Mouse (Mus musculus) liver, postnatal 0 days (tissue): ENCODE data around the gene Grm2. TPM values are rescaled to one million over a fixed set of nuclear protein-coding genes. Genes with fewer than 3 reads are reported as not detected.
"Not testable (repeated sequence)": the region's sequence is repeated elsewhere in the genome, so short reads cannot be mapped to it uniquely, and the experiment has no call there.

ENCODE experiments used
- ATAC-seq: fragments of 200-750 bp; cut with Nextera tagmentation; 2 replicates; pipeline ENCODE4 v1.8.0; 2017; ENCODE audit warnings: mild to moderate bottlenecking, moderate library complexity
- DNase-seq: peaks from one replicate; pipeline ENCODE4 v3.0.0-alpha.2; 2016
- H3K27ac ChIP-seq: fragments of 300-500 bp; sonication (generic); 2 replicates; pipeline ENCODE4 v1.5.1; 2014; ENCODE audit warnings: antibody characterized with exemption, moderate library complexity, mild to moderate bottlenecking, low read depth
- H3K27me3 ChIP-seq: fragments of 300-500 bp; sonication (generic); 2 replicates; pipeline ENCODE4 v1.6.1; 2014; ENCODE audit warnings: low read length, control low read depth, mixed read lengths; ENCODE audit not compliant: insufficient read depth
- H3K36me3 ChIP-seq: fragments of 300-500 bp; sonication (generic); replicated peaks from 2 replicates; pipeline ENCODE4 v1.6.1; 2014; ENCODE audit warnings: mild to moderate bottlenecking, control low read depth, low read length, moderate library complexity, mixed read lengths; ENCODE audit not compliant: insufficient read depth
- H3K4me1 ChIP-seq: fragments of 300-500 bp; sonication (generic); 2 replicates; pipeline ENCODE4 v1.6.1; 2014; ENCODE audit warnings: antibody characterized with exemption, mild to moderate bottlenecking, control low read depth; ENCODE audit not compliant: insufficient read depth
- H3K4me2 ChIP-seq: fragments of 300-500 bp; sonication (generic); 2 replicates; pipeline ENCODE4 v1.6.1; 2014; ENCODE audit warnings: low read depth, mild to moderate bottlenecking, low read length, moderate library complexity, mixed read lengths
- H3K4me3 ChIP-seq: fragments of 300-500 bp; sonication (generic); 2 replicates; pipeline ENCODE4 v1.5.1; 2014; ENCODE audit warnings: low read depth, low read length
- H3K9ac ChIP-seq: fragments of 300-500 bp; sonication (generic); replicated peaks from 2 replicates; pipeline ENCODE4 v1.6.1; 2014; ENCODE audit warnings: mild to moderate bottlenecking, moderate library complexity
- H3K9me3 ChIP-seq: fragments of 300-500 bp; sonication (generic); 2 replicates; pipeline ENCODE4 v1.6.1; 2016; ENCODE audit warnings: mild to moderate bottlenecking, control low read depth, low read length, mixed read lengths
- CTCF ChIP-seq: sonication (generic); IDR thresholded peaks from 2 replicates; pipeline ENCODE4 v1.5.1; 2016; ENCODE audit warnings: antibody characterized with exemption, low read depth
- EP300 ChIP-seq: IDR thresholded peaks from 2 replicates; pipeline ENCODE4 v1.6.1; 2016; ENCODE audit warnings: antibody characterized with exemption, low read depth, mild to moderate bottlenecking
- WGBS: fragments of 180-500 bp; shearing (Covaris S2); extraction: QIAGEN DNeasy Blood & Tissue Kit; methylation state at CpG from one replicate; pipeline ENCODE4 v1.1.7; 2014; ENCODE audit not compliant: insufficient replicate concordance; 5-methylcytosine and 5-hydroxymethylcytosine counted together
- polyA plus RNA-seq: library from polyadenylated mRNA; unstranded; fragments of >200 nt; fragmentation: Nextera tagmentation; extraction: Ambion mirVana; gene quantifications from 2 replicates; pipeline ENCODE4 v1.2.1, GENCODE M21; 2015

Grm2 gene
- polyA plus RNA-seq, 1 experiment from 2014 or later: not detected

DNA sequence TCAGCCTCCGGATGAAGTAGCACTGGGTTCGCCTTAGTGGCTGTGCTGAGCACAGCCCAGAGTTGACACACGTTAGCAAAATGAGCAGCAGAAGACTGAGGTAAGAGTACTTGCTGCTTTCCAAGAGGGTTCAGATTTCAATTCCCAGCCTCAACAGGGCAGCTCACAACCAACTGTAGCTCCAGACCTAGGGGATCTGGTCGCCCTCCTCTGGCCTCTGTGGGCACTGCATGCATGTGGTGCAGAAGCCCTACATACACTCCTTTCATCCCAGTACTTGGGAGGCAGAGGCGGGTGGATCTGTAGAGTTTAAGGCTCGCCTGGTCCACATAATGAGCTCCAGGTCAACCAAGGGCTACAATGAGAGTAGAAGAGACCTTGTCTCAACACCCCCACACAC lies 12.1 kb downstream of the Grm2 start:
- Histone ChIP-seq H3K27ac (no peak overlapping the region), H3K9ac (no peak overlapping the region), H3K27me3 (no peaks in the 10 kb centered on the region), H3K4me3 (no peak overlapping the region), H3K4me1 (no peaks in the 10 kb centered on the region), H3K36me3 (no peaks in the 10 kb centered on the region), H3K9me3 (no peaks in the 10 kb centered on the region), H3K4me2 (no peak overlapping the region)
- TF ChIP-seq CTCF: peak; percentile 39
- TF ChIP-seq EP300: no peak
- ATAC-seq (no peak), DNase-seq (no peak)
- WGBS: 59% methylated on average over 6 of the region's 6 CpGs

- no peak overlapping the region for H3K4me3 ChIP-seq
- H3K36me3 ChIP-seq: no peaks in the 10 kb centered on the region
- H3K27ac ChIP-seq: no peak overlapping the region
- no peak overlapping the region for H3K4me2 ChIP-seq
- H3K9ac ChIP-seq: no peak overlapping the region
- H3K4me1 ChIP-seq: no peaks in the 10 kb centered on the region
- H3K27me3 ChIP-seq: no peaks in the 10 kb centered on the region
- peak; percentile 92 for DNase-seq
- WGBS: 20% methylated on average over 7 of the region's 7 CpGs
- ATAC-seq: peak; percentile 95
- no peaks in the 10 kb centered on the region for H3K9me3 ChIP-seq
- TF ChIP-seq EP300 (no peak), CTCF (peak; percentile 97)
These were observed 12.8 kb downstream of the Grm2 start for GRCm38 (mm10) chr9:106643128-106643527.

GRCm38 (mm10) chr9:106641346-106641745 lies 14.5 kb downstream of the Grm2 start:
- 29% methylated on average over 5 of the region's 5 CpGs for WGBS
- H3K27ac ChIP-seq: no peak overlapping the region
- ATAC-seq (no peak), DNase-seq (no peak)
- no peaks in the 10 kb centered on the region for H3K9me3 ChIP-seq
- H3K27me3 ChIP-seq: no peaks in the 10 kb centered on the region
- H3K4me3 ChIP-seq: no peak overlapping the region
- TF ChIP-seq EP300: no peak
- H3K4me1 ChIP-seq: no peaks in the 10 kb centered on the region
- no peak overlapping the region for H3K9ac ChIP-seq
- H3K36me3 ChIP-seq: no peaks in the 10 kb centered on the region
- H3K4me2 ChIP-seq: no peak overlapping the region

DNA sequence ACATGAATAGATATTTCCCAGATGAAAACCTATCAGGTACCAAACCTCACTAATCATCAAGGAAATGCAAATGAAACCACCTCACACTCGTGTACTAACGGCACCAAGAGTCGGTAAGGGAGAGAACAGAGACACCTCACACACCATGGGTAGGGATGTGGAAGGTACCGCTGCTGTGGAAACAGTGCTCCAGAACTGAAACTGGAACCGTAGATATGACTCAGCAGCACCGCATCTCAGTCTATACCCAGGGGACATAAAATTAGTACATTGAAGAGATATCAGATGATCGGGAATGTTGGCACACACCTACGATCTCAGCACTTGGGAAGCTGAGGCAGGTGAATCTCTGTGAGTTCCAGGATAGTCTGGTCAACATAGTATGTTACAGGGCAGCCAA lies 17.7 kb downstream of the Grm2 start:
- H3K9ac ChIP-seq: no peak overlapping the region
- H3K4me2 ChIP-seq: no peak overlapping the region
- DNase-seq: no peak
- no peaks in the 10 kb centered on the region for H3K4me1 ChIP-seq
- no peaks in the 10 kb centered on the region for H3K27me3 ChIP-seq
- TF ChIP-seq EP300: no peak
- no peak for TF ChIP-seq CTCF
- ATAC-seq: no peak
- no peaks in the 10 kb centered on the region for H3K36me3 ChIP-seq
- WGBS: 84% methylated on average over 8 of the region's 8 CpGs
- H3K9me3 ChIP-seq: no peaks in the 10 kb centered on the region
- no peak overlapping the region for H3K27ac ChIP-seq
- no peak overlapping the region for H3K4me3 ChIP-seq

DNA sequence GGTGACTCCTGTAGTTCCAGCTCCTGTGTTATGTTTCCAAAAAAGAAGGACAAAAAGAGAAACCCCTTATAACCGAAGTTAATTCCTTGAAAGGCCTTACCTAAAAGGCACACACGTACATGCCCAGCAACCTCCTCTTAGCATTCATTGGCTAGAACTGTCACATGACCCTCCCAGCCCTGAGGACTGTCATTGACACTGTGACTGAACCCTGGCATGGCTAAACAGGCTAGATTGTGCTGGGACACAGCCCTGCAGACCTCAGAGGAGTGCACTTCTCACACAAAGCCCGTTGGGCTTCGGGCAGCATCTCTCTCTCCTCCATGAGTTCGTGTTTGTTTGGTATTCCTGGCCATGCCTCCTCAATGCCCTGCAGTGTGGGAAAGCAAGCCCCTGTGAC lies 23.7 kb downstream of the Grm2 start:
- DNase-seq: no peak
- Histone ChIP-seq H3K4me1 (no peaks in the 10 kb centered on the region), H3K36me3 (no peaks in the 10 kb centered on the region), H3K9ac (no peak overlapping the region), H3K9me3 (no peaks in the 10 kb centered on the region), H3K4me3 (no peak overlapping the region), H3K27ac (no peak overlapping the region), H3K27me3 (no peaks in the 10 kb centered on the region), H3K4me2 (no peak overlapping the region)
- ATAC-seq: no peak
- WGBS: 44% methylated on average over 5 of the region's 5 CpGs
- no peak for TF ChIP-seq CTCF
- no peak for TF ChIP-seq EP300

DNA sequence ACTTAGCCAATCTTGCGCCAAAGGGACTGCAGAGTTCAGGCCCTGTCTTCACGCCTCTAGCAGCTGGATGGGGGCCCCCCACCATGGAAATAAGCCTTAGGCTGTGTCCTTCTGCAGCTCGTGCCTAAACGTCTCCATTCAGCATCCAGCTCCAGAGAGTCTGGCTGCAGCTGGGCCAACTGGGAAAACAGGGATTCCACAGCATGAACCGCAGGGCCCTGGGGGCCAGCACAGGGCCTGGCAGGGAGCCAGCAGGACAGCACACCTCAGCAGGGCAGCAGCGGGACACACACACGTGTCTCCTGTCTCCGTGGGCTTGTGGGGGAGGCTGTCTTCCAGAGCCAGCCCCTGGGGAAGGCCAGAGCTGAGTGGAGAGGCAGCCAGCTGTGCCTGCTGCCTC lies 28.1 kb downstream of the Grm2 start:
- H3K4me2 ChIP-seq, ATAC-seq, DNase-seq, H3K9ac ChIP-seq, H3K36me3 ChIP-seq, H3K9me3 ChIP-seq, H3K4me3 ChIP-seq, H3K27me3 ChIP-seq, H3K27ac ChIP-seq, H3K4me1 ChIP-seq: not testable (repeated sequence)
- WGBS: 39% methylated on average over 6 of the region's 8 CpGs

- Histone ChIP-seq H3K27ac (no peak within 1 kb of the TSS), H3K4me2 (no peak within 1 kb of the TSS), H3K27me3 (no peaks in the 10 kb centered on the region), H3K4me1 (no peaks in the 10 kb centered on the region), H3K36me3 (no peaks in the 10 kb centered on the region), H3K9me3 (no peaks in the 10 kb centered on the region), H3K9ac (no peak within 1 kb of the TSS), H3K4me3 (no peak within 1 kb of the TSS)
- no peak for TF ChIP-seq CTCF
- TF ChIP-seq EP300: no peak
- ATAC-seq (no peak), DNase-seq (no peak)
- 71% methylated on average over 2 of the region's 2 CpGs for WGBS
These were observed 29.6 kb downstream of the Grm2 start, which contains the start of gene Iqcf6 for GRCm38 (mm10) chr9:106626282-106626681. Gene Iqcf6 (plus strand): TSS chr9:106626582.
